Mouse (Mus musculus): ENCODE results near the gene Rbm19.

Gene Rbm19

DNA sequence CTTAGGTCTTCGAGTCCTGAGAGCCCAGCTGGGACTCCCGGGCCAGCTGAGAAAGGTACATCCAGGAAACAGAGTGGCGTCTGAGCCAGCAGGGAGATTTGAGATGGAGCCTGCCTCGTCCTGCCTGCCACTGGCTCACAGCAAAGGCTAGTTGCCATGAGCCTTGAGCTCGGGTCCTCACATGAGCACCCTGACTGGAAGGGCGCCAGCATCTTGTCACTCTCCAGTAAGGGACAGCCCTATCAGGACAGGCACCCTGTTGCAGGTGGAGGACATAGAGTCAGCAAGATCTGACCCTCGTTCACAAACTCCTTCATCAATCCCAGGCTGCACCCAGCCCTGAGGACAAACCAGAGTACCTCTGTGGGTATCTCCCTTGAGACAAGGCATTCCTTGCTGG, 83.6 kb downstream of the Rbm19 start:
- TF ChIP-seq GATA4 (IDR thresholded peaks at IDR 0.05; ENCODE audit: insufficient replicate concordance, low read length): no peak

DNA sequence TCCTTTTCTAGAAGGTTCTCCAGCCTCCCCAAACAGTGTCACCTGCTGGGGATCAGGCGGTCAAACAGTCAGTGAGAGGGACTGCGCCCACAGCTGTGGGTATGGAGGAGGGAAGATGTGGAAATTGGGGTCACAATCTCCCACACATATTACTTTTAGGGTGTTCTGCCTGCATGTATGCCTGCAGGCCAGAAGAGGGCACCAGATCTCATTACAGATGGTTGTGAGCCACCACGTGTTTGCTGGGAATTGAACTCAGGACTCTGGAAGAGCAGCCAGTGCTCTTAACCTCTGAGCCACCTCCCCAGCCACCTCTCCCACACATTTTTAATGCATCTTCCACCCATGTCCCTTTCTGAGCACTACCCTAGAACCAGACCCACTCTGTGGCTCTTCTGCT, 88.1 kb downstream of the Rbm19 start:
- no peak for TF ChIP-seq GATA4 (IDR thresholded peaks at IDR 0.05; ENCODE audit: insufficient replicate concordance, low read length)

DNA sequence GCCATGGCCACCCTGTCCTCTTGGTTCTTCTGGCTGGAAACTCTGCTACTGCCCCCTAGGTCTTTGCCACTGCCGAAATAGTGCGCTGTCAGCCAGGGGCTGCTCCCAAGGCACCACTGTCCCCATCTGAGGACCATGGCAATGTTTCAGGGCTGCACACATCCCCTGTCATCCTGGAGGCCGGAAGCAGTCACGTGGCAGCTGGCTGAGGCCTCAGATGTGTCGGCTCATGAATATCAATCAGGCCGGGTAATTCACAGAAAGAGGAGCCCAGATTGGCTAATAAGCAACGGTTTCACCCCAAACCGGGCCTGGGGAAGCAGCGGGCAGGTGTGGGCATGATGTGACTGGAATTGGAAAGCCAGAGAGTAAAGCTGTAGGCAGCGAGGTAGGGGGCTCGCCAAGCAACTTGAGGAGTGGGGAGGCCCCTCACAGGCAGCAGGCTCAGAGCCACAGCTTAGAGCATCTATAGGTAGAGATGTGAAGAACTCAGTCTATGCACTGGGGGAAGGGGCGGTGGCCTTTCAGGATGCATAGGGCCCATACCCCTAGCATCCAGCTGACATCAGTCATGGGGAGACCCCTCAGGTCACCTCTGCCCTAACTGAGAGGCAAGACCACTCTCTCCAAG, 90.2 kb downstream of the Rbm19 start:
- no peak for TF ChIP-seq GATA4 (IDR thresholded peaks at IDR 0.05; ENCODE audit: insufficient replicate concordance, low read length)

- no peak for TF ChIP-seq GATA4 (IDR thresholded peaks at IDR 0.05; ENCODE audit: insufficient replicate concordance, low read length)
Observed at GRCm38 (mm10) chr5:120207492-120207891, 91.2 kb downstream of the Rbm19 start.

DNA sequence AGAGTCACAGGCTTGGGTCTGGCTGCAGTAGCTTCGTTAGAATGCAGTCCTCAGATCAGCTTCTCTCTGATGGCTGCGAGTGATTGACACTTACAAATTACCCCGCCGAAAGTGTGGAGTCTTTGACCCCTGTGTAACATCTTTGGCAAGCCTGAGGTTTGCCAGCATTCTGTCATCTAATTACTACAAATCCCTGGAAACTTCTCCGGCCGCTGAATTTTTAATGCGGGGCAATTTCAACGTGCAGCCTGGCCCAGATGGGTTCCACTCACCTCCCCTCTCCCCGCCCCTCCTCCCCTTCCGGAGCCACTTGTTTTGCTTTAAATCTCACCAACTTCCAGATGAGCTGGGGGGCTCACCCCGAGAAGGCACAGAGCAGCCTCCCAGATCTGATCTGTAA, 94.4 kb downstream of the Rbm19 start:
- no peak for TF ChIP-seq GATA4 (IDR thresholded peaks at IDR 0.05; ENCODE audit: insufficient replicate concordance, low read length)

DNA sequence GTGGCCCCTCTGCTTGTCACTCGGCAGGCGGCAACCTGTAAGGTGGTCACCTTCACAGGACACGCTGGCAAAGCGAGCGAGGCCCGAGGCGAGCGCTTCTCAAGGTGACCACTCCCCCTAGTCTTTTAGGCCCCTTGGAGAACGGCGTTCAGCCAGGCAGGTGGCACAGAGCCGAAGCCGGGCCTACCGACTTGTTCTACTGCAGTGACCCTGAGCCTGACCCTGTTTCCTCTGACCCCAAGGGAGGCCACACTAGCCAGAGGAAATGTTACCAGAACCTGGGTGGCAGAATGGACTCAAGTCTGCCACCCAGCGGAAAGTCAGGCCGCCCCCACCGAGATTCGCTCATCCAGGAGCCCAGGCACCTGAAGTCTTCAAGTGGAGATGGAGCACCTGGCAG, 94.9 kb downstream of the Rbm19 start:
- no peak for TF ChIP-seq GATA4 (IDR thresholded peaks at IDR 0.05; ENCODE audit: insufficient replicate concordance, low read length)

GRCm38 (mm10) chr5:120214511-120214910, 98.2 kb downstream of the Rbm19 start:
- TF ChIP-seq GATA4 (IDR thresholded peaks at IDR 0.05; ENCODE audit: insufficient replicate concordance, low read length): no peak

GRCm38 (mm10) chr5:120221216-120221615, 105.0 kb downstream of the Rbm19 start:
- TF ChIP-seq GATA4 (IDR thresholded peaks at IDR 0.05; ENCODE audit: insufficient replicate concordance, low read length): no peak

DNA sequence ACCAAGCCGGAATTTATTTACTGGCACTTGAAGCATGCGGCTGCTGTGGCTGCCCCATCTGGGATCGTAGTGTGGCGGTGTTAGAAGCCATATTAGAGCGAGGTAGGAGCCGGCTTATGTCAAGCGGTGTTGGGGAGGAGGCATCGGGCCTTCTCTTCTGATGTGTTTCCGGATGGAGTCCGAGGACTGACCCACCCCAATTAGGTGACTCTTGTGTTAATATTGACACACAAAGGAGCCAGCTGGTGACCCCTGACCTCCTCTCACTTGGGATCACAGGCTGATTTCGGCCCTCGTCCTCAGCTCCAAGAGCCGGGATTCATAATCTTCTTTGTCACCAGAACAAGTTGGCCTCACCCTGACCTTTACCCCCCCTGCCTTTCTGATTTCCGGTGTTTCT, 109.1 kb downstream of the Rbm19 start:
- TF ChIP-seq GATA4 (IDR thresholded peaks at IDR 0.05; ENCODE audit: insufficient replicate concordance, low read length): no peak

DNA sequence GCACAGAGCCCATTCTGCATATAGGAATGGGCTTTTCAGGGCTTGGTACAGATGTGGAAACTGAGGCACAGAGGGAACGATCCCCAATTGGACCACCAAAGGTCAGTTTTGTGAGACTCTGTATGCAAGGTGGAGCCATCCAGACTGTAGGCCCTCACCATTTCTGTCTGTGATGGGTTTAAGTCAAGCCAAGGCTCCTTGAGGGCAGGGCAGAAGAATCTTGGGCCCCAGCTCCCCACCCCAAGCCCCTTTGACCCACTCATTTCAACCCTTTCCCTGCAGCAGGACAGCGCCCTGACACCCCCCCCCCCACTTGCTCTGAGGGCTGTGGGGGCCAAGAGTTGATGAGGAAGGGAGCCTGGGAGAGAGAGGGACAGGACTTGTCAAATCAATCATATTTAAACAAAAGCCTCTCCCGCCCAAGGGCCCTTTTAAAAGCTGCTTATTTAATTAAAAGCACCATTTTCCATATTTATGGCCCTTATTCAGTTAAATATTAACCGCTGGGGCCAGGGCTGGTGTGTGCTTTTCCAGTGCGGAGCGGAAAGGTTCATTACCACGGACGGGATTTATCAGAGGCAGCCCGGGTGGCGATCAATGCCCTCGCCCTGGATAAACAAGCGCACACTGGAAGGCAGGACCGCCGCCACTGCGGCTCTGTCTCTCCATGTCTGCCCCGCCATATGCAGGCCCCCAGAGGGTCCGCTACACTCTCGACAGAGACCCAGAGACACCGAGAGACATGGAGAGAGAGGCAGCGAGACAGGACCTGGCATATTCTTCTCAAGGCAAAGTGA, 112.5 kb downstream of the Rbm19 start:
- no peak for TF ChIP-seq GATA4 (IDR thresholded peaks at IDR 0.05; ENCODE audit: insufficient replicate concordance, low read length)

DNA sequence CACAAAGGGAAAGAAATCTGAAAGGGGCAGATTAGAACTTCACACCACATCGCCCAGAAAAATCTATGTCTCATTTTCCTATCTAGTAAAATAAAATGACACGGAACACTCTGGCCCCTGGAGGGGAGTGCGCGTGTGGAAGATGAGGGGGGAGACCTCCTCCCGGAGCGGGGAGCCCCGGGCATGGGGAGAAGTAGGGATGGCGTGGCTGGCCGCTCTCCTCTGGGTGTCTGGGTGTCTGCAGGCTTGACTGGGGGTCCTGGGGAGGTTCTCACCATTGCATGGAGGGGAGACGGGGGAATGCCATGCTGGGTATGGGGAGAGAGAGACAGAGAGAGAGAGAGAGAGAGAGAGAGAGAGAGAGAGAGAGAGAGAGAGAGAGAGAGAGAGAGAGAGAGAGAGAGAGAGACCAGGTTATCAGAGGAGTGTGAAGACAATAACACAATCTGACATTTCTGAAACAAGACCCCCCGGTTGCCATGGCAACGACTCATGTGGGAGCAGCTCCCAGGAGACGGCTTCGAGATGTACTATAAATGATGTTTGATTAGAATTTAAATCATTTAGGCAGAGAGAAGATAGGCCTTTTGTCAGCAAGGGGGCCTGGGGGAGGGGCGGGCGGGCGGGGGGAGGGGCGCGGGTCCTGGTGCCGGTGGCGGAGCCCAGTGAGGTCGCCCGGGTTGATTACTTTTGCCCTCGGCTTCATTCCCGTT, 115.3 kb downstream of the Rbm19 start:
- no peak for TF ChIP-seq GATA4 (IDR thresholded peaks at IDR 0.05; ENCODE audit: insufficient replicate concordance, low read length)

DNA sequence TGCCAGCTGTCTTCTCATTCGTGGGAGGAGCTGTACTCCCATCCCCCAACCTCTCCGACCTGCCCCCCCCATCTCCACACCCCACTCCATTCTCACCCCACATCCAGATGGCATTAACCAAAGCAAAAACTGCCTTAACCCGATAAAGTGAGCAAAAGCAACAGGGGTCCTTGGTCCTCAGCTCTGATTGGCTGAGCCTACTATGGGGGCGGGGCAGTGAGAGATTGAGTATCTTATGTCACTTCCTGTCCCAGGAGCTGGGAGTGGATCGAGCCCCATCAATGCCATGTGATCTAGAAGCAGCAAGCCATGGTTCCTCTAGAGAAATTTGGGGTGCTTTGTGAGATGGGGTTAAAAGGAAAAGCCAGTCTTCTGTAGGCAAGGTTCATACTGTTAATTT, 118.9 kb downstream of the Rbm19 start:
- TF ChIP-seq GATA4 (IDR thresholded peaks at IDR 0.05; ENCODE audit: insufficient replicate concordance, low read length): no peak

DNA sequence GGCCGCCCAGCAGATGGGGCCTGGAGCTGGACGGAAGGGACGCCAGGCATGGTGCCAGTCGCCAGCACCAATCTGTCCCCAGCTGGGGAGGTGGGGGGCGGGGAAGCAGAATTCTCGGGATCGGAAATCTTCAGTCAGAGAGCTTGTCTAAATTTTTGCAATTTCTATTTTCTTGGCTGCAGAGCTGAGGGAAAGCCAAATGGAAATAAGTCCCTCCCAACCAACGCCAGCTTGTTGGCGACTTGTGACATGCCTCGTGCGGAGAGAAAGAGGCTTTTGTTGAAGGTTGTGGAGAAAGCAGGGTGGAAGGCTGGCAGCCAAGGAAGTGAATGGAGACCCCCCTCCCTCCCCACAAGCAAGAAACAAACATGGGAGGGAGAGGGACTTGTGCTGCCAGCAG, 119.3 kb downstream of the Rbm19 start:
- TF ChIP-seq GATA4 (IDR thresholded peaks at IDR 0.05; ENCODE audit: insufficient replicate concordance, low read length): no peak

- TF ChIP-seq GATA4 (IDR thresholded peaks at IDR 0.05; ENCODE audit: insufficient replicate concordance, low read length): no peak
Observed at GRCm38 (mm10) chr5:120240071-120240470, 123.8 kb downstream of the Rbm19 start.

DNA sequence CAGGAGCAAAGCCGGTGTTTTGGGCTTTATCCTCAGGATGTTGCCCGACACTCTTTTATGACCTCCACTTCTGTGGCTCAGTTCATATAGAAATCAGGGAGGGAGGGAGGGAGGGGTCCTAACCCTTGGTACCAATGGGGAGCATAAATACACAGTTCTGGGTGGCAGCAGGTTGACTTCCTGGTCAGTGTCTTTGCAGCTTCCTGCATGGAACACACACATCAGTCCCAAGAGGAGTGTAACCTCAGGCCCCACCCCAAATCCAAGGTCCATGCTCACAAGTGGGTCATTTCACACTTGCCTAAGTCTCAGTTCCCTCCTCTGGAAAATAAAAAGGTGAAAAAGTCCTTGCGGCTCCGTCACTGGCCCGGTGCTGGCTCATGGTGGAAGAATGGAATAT, 129.1 kb downstream of the Rbm19 start:
- TF ChIP-seq GATA4 (IDR thresholded peaks at IDR 0.05; ENCODE audit: insufficient replicate concordance, low read length): no peak

Measured in liver, adult (tissue).